Mouse (Mus musculus) thymus, adult 18-20 months (tissue): ENCODE measurements at regions not wholly inside any gene's neighbourhood (a gene's known extent, or its start where the extent isn't known, plus 50 kb on each side); places are given as distances from the start of the nearest gene placed in this dataset.

Experiments
- DNase-seq, 2 experiments: peaks; one replicate each; pipeline ENCODE4 v3.0.0; 2022; ENCODE audit warnings: mixed read lengths in 2 of 2

DNA sequence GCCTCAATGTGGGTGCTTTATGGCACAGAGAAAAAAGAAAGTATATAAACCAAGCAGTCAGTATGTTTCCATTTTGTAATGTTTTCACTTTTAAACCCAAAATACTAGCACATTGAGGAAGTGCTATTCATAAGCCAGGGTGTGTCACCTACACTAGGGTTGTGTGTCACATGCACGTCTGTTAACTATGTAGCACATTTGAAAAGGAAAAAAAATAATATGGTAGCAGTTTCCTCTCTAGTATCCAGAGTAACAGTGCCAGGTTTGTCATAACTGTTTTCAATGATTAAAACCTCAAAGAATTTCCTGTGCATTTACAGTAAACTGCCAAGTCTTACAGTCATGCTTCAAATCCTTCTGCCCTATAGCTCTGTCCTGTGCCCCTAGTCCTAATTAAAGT lies 424.8 kb downstream of the Tmem161b start:
- no peak for DNase-seq

GRCm38 (mm10) chr13:84648056-84648455 lies 426.0 kb downstream of the Tmem161b start:
- DNase-seq: no peak

- DNase-seq: no peak
Observed at GRCm38 (mm10) chr13:84663967-84664366, 441.9 kb downstream of the Tmem161b start.

GRCm38 (mm10) chr13:84680971-84681370 lies 458.9 kb downstream of the Tmem161b start:
- DNase-seq: no peak

DNA sequence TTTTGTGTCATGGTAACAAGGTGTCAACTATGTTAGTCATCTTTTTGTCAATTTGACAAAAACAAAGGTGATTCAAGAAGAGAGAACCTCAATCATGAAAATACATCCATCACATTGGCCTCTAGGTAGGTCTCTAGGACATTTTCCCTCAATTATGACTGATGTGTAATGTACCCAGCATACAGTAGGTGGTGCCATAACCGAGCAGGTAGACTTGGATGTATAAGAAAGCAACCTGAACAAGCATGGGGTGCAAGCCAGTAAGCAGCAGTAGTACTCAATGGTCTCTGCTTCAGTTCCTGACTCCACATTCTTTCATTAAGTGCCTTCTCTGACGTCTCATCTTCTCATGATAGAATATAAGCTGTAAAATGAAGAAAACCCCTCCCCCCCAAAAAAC lies 463.8 kb downstream of the Tmem161b start:
- no peak for DNase-seq

GRCm38 (mm10) chr13:84693462-84693861 lies 471.4 kb downstream of the Tmem161b start:
- DNase-seq: no peak

DNA sequence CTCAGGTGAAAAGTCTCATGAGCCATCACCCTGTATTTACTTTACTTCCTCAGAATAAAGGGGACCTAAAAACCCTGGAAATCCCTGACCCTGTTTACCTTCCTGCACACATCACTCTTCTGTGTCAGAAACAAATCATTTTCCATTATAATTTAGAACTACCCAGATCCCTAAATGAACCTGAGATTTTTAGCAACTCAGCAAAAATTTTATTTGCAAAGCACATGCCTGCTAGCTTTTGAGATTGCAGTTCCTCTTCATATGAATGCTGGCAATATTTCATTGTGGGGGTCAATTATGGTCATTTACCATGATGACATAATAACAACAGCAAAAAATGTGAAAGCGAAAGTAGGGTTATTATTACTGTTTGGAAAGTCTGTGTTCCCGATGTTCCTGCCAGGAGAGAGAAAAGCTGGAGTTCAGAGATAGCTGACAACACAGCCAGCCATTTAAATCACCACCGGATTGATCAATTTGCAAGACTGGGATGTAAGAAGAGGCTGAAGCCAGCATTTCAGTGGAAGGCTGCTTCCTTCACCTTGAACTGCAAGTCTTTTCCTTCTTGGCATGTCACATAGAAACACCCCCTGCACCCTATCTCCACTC lies 476.5 kb downstream of the Tmem161b start:
- no peak for DNase-seq

GRCm38 (mm10) chr13:84741231-84741630 lies 448.0 kb upstream of the Ccnh start:
- no peak for DNase-seq

GRCm38 (mm10) chr13:84748331-84748730 lies 440.9 kb upstream of the Ccnh start:
- DNase-seq: no peak

DNA sequence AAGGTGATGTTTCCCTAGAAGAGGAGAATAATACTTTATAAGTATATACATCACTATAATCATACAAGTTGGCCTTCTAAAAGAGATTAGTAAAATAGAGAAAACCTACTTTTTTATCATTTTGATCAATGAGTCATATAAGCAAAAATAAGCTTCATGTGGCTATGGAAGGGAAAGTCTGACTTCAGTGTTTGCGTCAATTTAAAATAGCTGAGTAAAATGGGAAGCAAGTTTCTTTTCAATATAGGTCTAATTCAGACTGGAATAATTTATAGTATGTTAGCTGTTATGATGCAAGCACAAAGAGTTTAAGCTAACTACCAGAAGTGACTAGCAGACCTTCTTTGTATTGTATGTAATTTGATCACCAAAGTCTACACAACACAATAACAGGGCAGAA lies 440.0 kb upstream of the Ccnh start:
- no peak for DNase-seq

- DNase-seq: no peak
Observed at GRCm38 (mm10) chr13:84750136-84750535, 439.1 kb upstream of the Ccnh start.

- no peak for DNase-seq
Observed at GRCm38 (mm10) chr13:84751576-84752490, 437.4 kb upstream of the Ccnh start.

GRCm38 (mm10) chr13:84752491-84752820 lies 436.8 kb upstream of the Ccnh start:
- no peak for DNase-seq

DNA sequence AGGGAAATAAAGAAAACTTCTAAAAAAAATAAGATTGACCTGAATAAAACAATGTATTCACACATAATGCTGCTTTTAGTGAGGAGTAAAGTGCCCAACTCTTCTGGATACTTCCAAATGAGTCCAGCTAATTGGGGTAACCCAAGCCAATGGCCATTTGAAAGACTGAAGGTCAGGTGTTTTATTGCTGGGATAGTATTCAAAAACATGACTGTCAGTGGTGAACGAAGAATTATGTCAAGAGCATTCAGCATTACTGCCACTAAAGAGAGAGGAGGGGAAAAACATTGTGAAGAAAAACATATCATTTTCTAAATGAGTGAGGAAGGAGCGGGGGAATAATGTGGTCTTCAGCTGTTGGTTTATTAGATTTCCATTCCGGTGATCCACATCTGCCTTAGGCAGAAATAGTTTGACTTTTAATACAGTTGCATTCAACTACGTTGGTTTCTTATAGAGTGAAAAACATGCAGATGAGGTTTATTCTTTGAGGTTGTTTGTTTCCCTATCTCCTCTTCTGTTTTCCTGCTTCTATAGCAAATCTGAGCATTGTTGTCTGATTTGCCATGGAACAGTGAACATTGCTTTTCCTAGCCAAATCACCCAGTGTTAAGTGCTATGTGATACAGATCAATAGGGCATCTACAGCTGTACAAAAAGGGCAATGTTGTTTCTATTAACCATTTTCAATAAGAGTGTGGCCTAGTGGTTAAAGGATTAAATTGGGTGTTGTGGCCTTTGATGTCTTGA lies 435.3 kb upstream of the Ccnh start:
- DNase-seq: no peak

DNA sequence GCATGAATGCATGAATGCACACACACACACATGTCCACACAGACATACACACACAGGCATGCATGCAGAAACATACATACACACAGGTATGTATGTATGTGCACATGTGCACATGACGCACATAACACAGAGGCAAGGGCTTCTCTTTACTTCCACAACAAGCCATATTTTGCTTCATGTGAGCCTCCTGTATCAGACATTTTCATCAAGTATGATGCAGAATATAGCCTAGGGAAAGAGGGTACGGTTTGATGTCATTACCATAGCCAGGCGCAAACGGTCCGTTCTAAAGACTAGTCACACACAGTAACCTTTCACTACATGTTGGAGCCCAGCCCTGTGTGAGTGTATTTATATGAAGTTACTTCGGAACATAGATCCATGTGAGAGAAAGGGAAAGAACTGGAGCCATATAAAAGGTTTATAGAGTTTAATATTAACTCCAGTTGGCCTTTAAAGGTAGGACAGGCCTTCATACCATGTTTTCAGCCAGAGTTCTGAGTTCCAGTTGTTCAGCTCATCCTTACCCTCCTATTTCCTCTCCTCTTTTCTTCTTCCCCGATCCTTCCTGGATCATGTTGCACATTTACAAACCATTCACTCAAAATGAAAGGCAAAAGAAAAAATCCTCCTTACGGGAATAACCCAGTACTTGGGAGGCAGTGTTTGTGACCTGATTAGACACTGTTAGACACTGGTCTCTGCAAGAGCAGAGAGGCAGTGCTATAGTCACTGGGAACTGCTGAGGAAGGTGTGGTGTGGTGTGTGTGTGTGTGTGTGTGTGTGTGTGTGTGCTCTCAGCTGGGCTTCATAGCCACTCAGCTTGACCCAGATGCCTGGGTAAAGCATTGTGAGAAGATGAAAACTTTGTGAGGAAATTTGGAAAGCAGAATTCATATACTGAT lies 434.1 kb upstream of the Ccnh start:
- DNase-seq: no peak

- DNase-seq: no peak
Observed at GRCm38 (mm10) chr13:84756796-84757335, 432.3 kb upstream of the Ccnh start.

GRCm38 (mm10) chr13:84757896-84758567 lies 431.2 kb upstream of the Ccnh start:
- DNase-seq: no peak

GRCm38 (mm10) chr13:84758568-84758900 lies 430.7 kb upstream of the Ccnh start:
- DNase-seq: peak; percentile 17 to 31

DNA sequence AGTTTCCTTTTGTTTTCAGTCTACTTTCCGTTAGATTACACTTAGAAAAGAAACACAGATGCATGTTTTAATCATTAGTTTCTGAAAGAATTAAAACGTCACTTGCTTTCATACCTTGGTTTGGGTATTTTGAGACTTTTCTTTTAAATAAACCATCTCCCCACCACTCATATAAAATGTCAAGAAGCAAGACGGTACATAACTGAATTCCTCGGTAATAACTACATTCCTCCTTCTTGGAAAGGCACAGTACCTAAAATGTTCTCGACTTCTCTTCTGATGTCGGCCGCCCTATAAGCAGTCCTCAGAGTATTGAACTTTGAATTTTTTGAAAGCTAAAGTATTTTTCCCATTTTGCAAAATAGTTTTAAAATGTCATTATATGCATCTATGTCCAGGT lies 430.1 kb upstream of the Ccnh start:
- DNase-seq: no peak

DNA sequence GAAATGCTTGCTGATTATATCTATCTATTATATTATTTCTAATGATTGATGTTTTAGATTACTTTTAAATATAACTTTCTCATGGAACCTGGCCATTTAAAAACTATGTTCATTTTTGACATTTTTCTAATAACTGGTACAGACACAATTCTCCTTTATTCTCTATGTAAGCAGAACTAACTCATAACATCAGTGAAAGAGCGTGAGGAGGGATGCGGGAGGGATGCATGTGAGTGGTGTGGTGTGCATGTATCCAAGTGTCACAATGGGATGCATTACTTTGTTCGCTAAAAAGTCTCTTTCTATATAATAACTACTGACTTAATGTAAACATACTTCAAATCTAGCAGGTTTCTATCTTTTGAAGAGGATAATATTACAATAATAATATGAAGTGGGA lies 428.7 kb upstream of the Ccnh start:
- no peak for DNase-seq

DNA sequence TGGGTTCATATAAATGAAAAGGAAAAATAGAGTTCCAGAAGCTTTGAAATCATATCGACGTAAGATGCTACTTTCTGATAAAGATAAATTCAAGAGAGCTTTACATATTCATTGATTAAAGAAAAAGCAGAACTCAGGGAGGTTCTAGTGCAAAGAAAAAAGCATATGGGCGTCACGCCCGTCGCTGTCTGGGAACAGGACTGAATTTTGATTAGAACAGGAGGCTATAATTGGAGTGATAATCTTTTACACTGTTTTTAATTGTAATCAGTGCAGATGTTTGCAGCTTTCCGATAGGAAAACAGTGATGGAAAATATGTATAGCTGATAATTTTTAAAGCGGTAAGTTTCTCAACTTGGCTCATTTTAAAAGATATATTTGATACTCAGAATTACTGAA lies 428.2 kb upstream of the Ccnh start:
- DNase-seq: no peak

GRCm38 (mm10) chr13:84761821-84762220 lies 427.4 kb upstream of the Ccnh start:
- no peak for DNase-seq
